Mouse (Mus musculus) kidney, embryonic 15.5 days (tissue): Measurements from ENCODE around the gene Gm49392. TPM values are rescaled to one million over a fixed set of nuclear protein-coding genes. Genes with fewer than 3 reads are reported as not detected.

ENCODE experiments used
- ATAC-seq: fragments of 200-750 bp; cut with Nextera tagmentation; replicated peaks from 2 replicates; pipeline ENCODE4 v1.8.0; 2017; ENCODE audit warnings: moderate TSS enrichment; ENCODE audit not compliant: low FRiP score
- H3K27ac ChIP-seq: fragments of 300-500 bp; sonication (generic); 2 replicates; pipeline ENCODE4 v1.5.1; 2015; ENCODE audit warnings: mild to moderate bottlenecking, inconsistent platforms
- H3K27me3 ChIP-seq: fragments of 300-500 bp; sonication (generic); 2 replicates; pipeline ENCODE4 v1.6.1; 2015; ENCODE audit warnings: inconsistent platforms
- H3K36me3 ChIP-seq: fragments of 300-500 bp; sonication (generic); 2 replicates; pipeline ENCODE4 v1.6.1; 2015; ENCODE audit warnings: inconsistent platforms
- H3K4me1 ChIP-seq: fragments of 300-500 bp; sonication (generic); 2 replicates; pipeline ENCODE4 v1.6.1; 2015; ENCODE audit warnings: inconsistent platforms
- H3K4me2 ChIP-seq: fragments of 300-500 bp; sonication (generic); 2 replicates; pipeline ENCODE4 v1.6.1; 2015; ENCODE audit warnings: moderate library complexity, mild to moderate bottlenecking, inconsistent platforms
- H3K4me3 ChIP-seq: fragments of 300-500 bp; sonication (generic); replicated peaks from 2 replicates; pipeline ENCODE4 v1.5.1; 2015; ENCODE audit warnings: mild to moderate bottlenecking, inconsistent platforms
- H3K9ac ChIP-seq: fragments of 300-500 bp; sonication (generic); 2 replicates; pipeline ENCODE4 v1.6.1; 2015; ENCODE audit warnings: mild to moderate bottlenecking, inconsistent platforms
- H3K9me3 ChIP-seq: fragments of 300-500 bp; sonication (generic); replicated peaks from 2 replicates; pipeline ENCODE4 v1.6.1; 2016; ENCODE audit warnings: inconsistent platforms
- WGBS: fragments of 180-500 bp; shearing (Covaris S2); methylation state at CpG from one replicate; pipeline ENCODE4 v1.1.7; 2015; ENCODE audit warnings: mixed read lengths; 5-methylcytosine and 5-hydroxymethylcytosine counted together
- polyA plus RNA-seq: library from polyadenylated mRNA; unstranded; fragments of >200 nt; fragmentation: Nextera tagmentation; extraction: Ambion mirVana; gene quantifications from 2 replicates; pipeline ENCODE4 v1.2.1, GENCODE M21; 2015

Gene Gm49392
- polyA plus RNA-seq, 1 experiment from 2014 or later: 0.35 TPM

GRCm38 (mm10) chr13:60839353-60839902, 57.3 kb downstream of the Gm49392 start:
- WGBS: 71% methylated on average over 2 of the region's 2 CpGs
- no peaks in the 10 kb centered on the region for H3K27me3 ChIP-seq
- H3K27ac ChIP-seq: no peak overlapping the region
- H3K9ac ChIP-seq: no peak overlapping the region
- ATAC-seq: no peak
- no peaks in the 10 kb centered on the region for H3K9me3 ChIP-seq
- H3K4me1 ChIP-seq: no peaks in the 10 kb centered on the region
- H3K4me2 ChIP-seq: no peak overlapping the region
- no peak overlapping the region for H3K4me3 ChIP-seq
- no peaks in the 10 kb centered on the region for H3K36me3 ChIP-seq

GRCm38 (mm10) chr13:60826052-60826451, 70.6 kb downstream of the Gm49392 start:
- H3K4me1 ChIP-seq: no peaks in the 10 kb centered on the region
- no peaks in the 10 kb centered on the region for H3K27me3 ChIP-seq
- WGBS: 64% methylated on average over 3 of the region's 3 CpGs
- H3K9ac ChIP-seq: no peak overlapping the region
- no peak overlapping the region for H3K4me3 ChIP-seq
- no peaks in the 10 kb centered on the region for H3K36me3 ChIP-seq
- no peaks in the 10 kb centered on the region for H3K9me3 ChIP-seq
- H3K4me2 ChIP-seq: no peak overlapping the region
- ATAC-seq: no peak
- no peak overlapping the region for H3K27ac ChIP-seq

GRCm38 (mm10) chr13:60820486-60821175, 76.1 kb downstream of the Gm49392 start:
- Histone ChIP-seq H3K9me3 (no peaks in the 10 kb centered on the region), H3K27ac (no peak overlapping the region), H3K4me2 (no peak overlapping the region), H3K27me3 (no peaks in the 10 kb centered on the region; the same call in 1 of the 2 replicates), H3K36me3 (no peaks in the 10 kb centered on the region), H3K4me3 (no peak overlapping the region), H3K4me1 (no peaks in the 10 kb centered on the region), H3K9ac (no peak overlapping the region)
- ATAC-seq: no peak
- 74% methylated on average over 3 of the region's 3 CpGs for WGBS

GRCm38 (mm10) chr13:60819469-60819868, 77.2 kb downstream of the Gm49392 start:
- ATAC-seq: no peak
- WGBS: 9% methylated on average over 7 of the region's 7 CpGs
- Histone ChIP-seq H3K4me1 (no peaks in the 10 kb centered on the region), H3K27me3 (no peaks in the 10 kb centered on the region; the same call in 1 of the 2 replicates), H3K9ac (no peak overlapping the region), H3K9me3 (no peaks in the 10 kb centered on the region), H3K4me2 (no peak overlapping the region), H3K36me3 (no peaks in the 10 kb centered on the region), H3K4me3 (no peak overlapping the region), H3K27ac (no peak overlapping the region)

GRCm38 (mm10) chr13:60813722-60814121, 83.0 kb downstream of the Gm49392 start:
- H3K36me3 ChIP-seq: no peaks in the 10 kb centered on the region
- WGBS: 50% methylated on average over 1 of the region's 1 CpGs
- H3K27me3 ChIP-seq: no peaks in the 10 kb centered on the region
- no peak overlapping the region for H3K4me3 ChIP-seq
- H3K9me3 ChIP-seq: no peaks in the 10 kb centered on the region
- H3K27ac ChIP-seq: no peak overlapping the region
- H3K4me1 ChIP-seq: no peaks in the 10 kb centered on the region
- no peak overlapping the region for H3K9ac ChIP-seq
- no peak overlapping the region for H3K4me2 ChIP-seq
- ATAC-seq: no peak

GRCm38 (mm10) chr13:60812768-60813167, 83.9 kb downstream of the Gm49392 start:
- Histone ChIP-seq H3K4me1 (no peaks in the 10 kb centered on the region), H3K27ac (no peak overlapping the region), H3K4me3 (no peak overlapping the region), H3K36me3 (no peaks in the 10 kb centered on the region), H3K4me2 (no peak overlapping the region), H3K9ac (no peak overlapping the region), H3K9me3 (no peaks in the 10 kb centered on the region), H3K27me3 (no peaks in the 10 kb centered on the region)
- ATAC-seq: no peak
- 86% methylated on average over 6 of the region's 6 CpGs for WGBS

- no peaks in the 10 kb centered on the region for H3K9me3 ChIP-seq
- H3K4me1 ChIP-seq: no peaks in the 10 kb centered on the region
- no peaks in the 10 kb centered on the region for H3K36me3 ChIP-seq
- H3K4me2 ChIP-seq: no peak overlapping the region
- no peak overlapping the region for H3K27ac ChIP-seq
- no peak overlapping the region for H3K4me3 ChIP-seq
- ATAC-seq: no peak
- WGBS: 72% methylated on average over 2 of the region's 2 CpGs
- H3K9ac ChIP-seq: no peak overlapping the region
- H3K27me3 ChIP-seq: no peaks in the 10 kb centered on the region
These were observed 87.0 kb downstream of the Gm49392 start for GRCm38 (mm10) chr13:60809690-60810089.

GRCm38 (mm10) chr13:60802749-60803148, 93.9 kb downstream of the Gm49392 start, which contains the start of gene Ctsll3:
TSS of gene Ctsll3 (minus strand) at chr13:60802849.
- no peak within 1 kb of the TSS for H3K27ac ChIP-seq
- no peak within 1 kb of the TSS for H3K9ac ChIP-seq
- no peaks in the 10 kb centered on the region for H3K4me1 ChIP-seq
- no peak within 1 kb of the TSS for H3K4me2 ChIP-seq
- no peaks in the 10 kb centered on the region for H3K36me3 ChIP-seq
- WGBS: 78% methylated on average over 1 of the region's 1 CpGs
- H3K27me3 ChIP-seq: no peaks in the 10 kb centered on the region
- H3K9me3 ChIP-seq: no peaks in the 10 kb centered on the region
- H3K4me3 ChIP-seq: no peak within 1 kb of the TSS
- no peak for ATAC-seq

Other genes starting within 250 kb of the Gm49392 start
- gene BC051665, start 110.5 kb downstream of the Gm49392 start, polyA plus RNA-seq: not detected in 2 replicates
- gene Ctsll3, start 94.0 kb downstream of the Gm49392 start, polyA plus RNA-seq: not detected in 2 replicates
- gene 4930486L24Rik, start 32.4 kb downstream of the Gm49392 start, polyA plus RNA-seq: 0.17 TPM in 1 of 2 replicates, not detected in the other
- gene Ctla2b, start 553 bp upstream of the Gm49392 start, polyA plus RNA-seq: 3.9 and 4.1 TPM in 2 replicates
- gene Tpbpb, start 8.0 kb upstream of the Gm49392 start, polyA plus RNA-seq: not detected in 2 replicates
- gene Gm49393, start 38.7 kb upstream of the Gm49392 start, polyA plus RNA-seq: 0.87 TPM in 1 of 2 replicates, not detected in the other
- 1.4 and 1.5 TPM in 2 replicates for gene Gm49391, start 39.7 kb upstream of the Gm49392 start, polyA plus RNA-seq
- gene Ctla2a, start 39.7 kb upstream of the Gm49392 start, polyA plus RNA-seq: 30.6 and 33.5 TPM in 2 replicates
- gene Tpbpa, start 45.1 kb upstream of the Gm49392 start, polyA plus RNA-seq: not detected in 2 replicates
- not detected in 2 replicates for gene Ctsj, start 109.1 kb upstream of the Gm49392 start, polyA plus RNA-seq
- gene Ctsq, start 143.7 kb upstream of the Gm49392 start, polyA plus RNA-seq: not detected in 2 replicates